Mouse (Mus musculus) myocyte (in vitro differentiated cells): Measurements from ENCODE around the gene Adamts16.

Experiments
- MAX ChIP-seq: IDR thresholded peaks from one replicate; pipeline ENCODE4 v1.6.1; 2011; ENCODE audit warnings: low read depth, mild to moderate bottlenecking, control low read depth
- MYOD1 ChIP-seq, 3 experiments: IDR thresholded peaks; one replicate each; pipeline ENCODE4 v1.6.1; 2011; ENCODE audit warnings: control low read depth in 2 of 3, low read depth in 2 of 3, mild to moderate bottlenecking in 2 of 3, moderate library complexity in 1 of 3; ENCODE audit not compliant: insufficient read length in 2 of 3, control insufficient read depth in 1 of 3
- POLR2A ChIP-seq: IDR thresholded peaks from one replicate; pipeline ENCODE4 v1.6.1; 2011; ENCODE audit warnings: low read depth, mild to moderate bottlenecking, control low read depth, moderate library complexity; ENCODE audit not compliant: insufficient read length
- POLR2AphosphoS2 ChIP-seq: IDR thresholded peaks from one replicate; pipeline ENCODE4 v1.6.1; 2011; ENCODE audit warnings: low read depth, control low read depth; ENCODE audit not compliant: insufficient read length

DNA sequence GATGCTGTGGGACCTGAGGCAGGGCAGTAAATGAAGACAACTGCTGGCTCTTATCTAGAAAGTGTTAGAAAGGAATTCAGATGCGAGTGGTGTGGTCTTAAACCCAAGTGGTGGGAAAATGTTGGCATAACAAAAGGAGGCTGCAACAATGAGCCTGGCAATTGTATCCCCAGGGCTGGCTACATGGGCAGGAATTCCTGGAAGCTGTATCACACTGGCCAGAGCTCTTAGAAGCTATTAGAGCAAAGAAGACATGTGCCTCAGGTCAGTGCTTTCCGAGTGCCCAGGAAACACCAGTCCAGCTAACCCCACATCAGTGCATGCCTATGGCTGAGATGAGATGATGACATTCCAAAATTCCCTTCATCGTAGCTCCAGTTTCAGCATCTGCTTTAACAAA is 42.3 kb downstream of the Adamts16 start:
- TF ChIP-seq MYOD1 (IDR thresholded peaks at IDR 0.05; ENCODE audit: control insufficient read depth in 1 of 3, insufficient read length in 2 of 3, low read depth in 2 of 3) (no peak), POLR2AphosphoS2 (no peak), POLR2A (no peak), MAX (no peak)
